Mouse (Mus musculus): ENCODE measurements at regions not wholly inside any gene's neighbourhood (a gene's known extent, or its start where the extent isn't known, plus 50 kb on each side); places are given as distances from the start of the nearest gene placed in this dataset.

DNA sequence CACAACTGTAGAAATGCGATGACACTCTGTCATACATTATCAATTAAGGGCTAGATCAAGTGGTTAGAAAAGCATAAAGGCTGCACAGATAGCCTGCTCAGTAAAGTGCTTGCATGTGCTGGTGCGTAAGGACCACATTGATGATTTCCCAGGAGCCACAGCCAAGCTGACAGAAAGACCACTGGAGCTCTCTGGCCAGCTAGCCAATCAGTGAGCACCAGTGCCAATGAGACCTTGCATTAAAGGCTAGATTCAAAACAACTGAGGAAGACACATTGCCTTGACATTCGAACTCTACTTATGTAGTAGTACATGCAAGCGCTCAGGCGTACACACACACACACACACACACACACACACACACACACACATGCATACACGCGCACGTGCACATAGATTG is 96.1 kb upstream of the App start:
- in situ Hi-C loops (cut with MboI; ENCODE audit: low pct_unique_long_range_greater_than_20kb): no loop called here
- no peak for TF ChIP-seq CTCF (IDR thresholded peaks at IDR 0.05)
- no peak for ATAC-seq
- H3K27me3 ChIP-seq: peaks cover 5% of the 10 kb centered on the region
- POLR2A ChIA-PET: no interaction called here
- DNase-seq (ENCODE audit: low read depth, low spot score): no peak
- CTCF ChIA-PET: no interaction called here

DNA sequence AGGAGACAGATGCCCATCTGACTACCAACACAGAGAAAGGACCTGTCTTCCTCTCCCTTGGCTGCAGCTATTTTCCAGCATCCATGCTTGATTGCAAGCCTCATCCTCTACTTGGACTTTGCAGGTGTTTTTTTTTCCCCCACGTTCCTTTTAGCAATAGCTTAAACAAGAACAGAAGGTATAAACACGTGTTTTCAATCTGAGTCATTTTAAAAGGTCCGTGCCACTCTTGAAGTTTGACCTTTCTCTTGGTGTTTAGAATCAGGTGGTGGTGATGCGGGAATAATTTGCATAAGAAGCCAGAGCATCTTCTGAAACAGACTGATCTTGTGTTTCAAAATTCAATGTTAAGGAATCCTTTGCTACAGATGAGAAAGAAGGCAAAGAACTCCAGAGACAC is 86.3 kb upstream of the App start:
- TF ChIP-seq CTCF (IDR thresholded peaks at IDR 0.05): no peak
- POLR2A ChIA-PET: no interaction called here
- DNase-seq (ENCODE audit: low read depth, low spot score) (no peak), ATAC-seq (no peak)
- no peaks in the 10 kb centered on the region for H3K27me3 ChIP-seq
- CTCF ChIA-PET: no interaction called here
- in situ Hi-C loops (cut with MboI; ENCODE audit: low pct_unique_long_range_greater_than_20kb): no loop called here

DNA sequence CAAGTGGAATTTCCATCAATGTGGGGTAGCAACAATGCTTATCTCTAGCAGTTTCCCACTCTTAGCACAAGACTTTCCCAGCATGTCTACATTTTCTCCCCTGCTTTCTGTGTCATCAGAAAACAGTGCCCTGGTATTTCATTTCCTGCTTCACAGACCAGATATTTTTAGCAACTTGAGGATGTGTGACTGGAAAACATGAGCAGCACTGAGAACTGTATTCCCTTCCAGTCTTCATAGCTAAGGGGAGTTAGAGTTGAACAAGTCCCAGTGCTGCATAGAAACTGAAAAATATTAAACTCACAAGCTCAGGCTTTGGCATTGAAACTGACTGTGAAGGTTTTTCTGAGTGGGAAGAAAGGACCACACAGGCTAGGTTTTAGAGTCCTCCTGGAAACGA is 73.7 kb upstream of the App start:
- CTCF ChIA-PET: interaction anchor here (1.1 kb wide), 1 partner anchor 16 kb away, joined by 3 read pairs; no protein-coding TSS in a partner anchor
- peaks cover 6% of the 10 kb centered on the region for H3K27me3 ChIP-seq
- POLR2A ChIA-PET: no interaction called here
- DNase-seq (ENCODE audit: low read depth, low spot score) (no peak), ATAC-seq (no peak)
- TF ChIP-seq CTCF (IDR thresholded peaks at IDR 0.05): no peak
- in situ Hi-C loops (cut with MboI; ENCODE audit: low pct_unique_long_range_greater_than_20kb): no loop called here

DNA sequence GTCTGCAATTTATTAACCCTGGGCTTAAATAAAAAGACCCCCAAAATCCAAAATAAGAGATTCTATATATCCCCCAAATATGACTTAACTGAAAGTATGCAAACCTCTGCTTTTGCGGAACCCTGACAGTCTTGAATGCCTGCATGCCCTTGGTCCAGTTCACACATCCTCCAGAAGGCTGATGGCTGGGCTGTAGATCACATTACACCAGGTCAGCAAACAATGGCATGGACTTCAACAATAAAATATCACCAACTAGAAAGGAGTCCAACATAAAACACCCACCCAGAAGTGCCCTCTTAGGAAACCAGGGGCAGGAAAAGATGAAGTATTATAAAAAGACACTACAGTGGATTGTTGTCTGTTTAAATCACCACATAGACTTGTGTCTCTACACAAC is 59.5 kb upstream of the App start:
- DNase-seq (ENCODE audit: low read depth, low spot score): no peak
- in situ Hi-C loops (cut with MboI; ENCODE audit: low pct_unique_long_range_greater_than_20kb): no loop called here
- CTCF ChIA-PET: no interaction called here
- ATAC-seq: no peak
- peaks cover 8% of the 10 kb centered on the region for H3K27me3 ChIP-seq
- POLR2A ChIA-PET: no interaction called here
- no peak for TF ChIP-seq CTCF (IDR thresholded peaks at IDR 0.05)

DNA sequence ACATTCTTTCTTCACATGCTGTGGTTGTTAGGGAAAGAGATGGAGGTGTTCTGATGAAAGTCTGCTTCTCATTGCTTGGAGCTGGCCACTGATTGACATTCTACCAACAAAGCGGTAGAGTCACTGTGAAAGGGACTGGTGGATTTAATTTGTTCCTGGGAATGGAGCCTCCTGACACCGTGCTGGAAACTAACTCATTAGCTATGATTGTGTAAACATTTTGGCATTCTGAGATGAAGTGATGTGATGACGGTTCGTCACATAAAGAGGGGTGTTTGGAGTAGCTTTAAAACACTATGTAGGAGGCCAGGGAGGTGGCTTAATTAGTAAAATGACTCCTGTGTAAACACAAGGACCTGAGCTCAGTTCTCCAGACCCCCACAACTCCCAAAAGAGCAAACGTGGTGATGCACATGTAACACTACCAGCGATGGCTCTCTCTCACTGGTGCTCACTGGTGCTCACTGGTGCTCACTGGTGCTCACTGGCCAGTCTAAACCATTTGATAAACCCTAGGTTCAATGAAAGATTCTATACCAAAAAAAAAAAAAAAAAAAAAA is 58.4 kb upstream of the App start:
- in situ Hi-C loops (cut with MboI; ENCODE audit: low pct_unique_long_range_greater_than_20kb): no loop called here
- ChIA-PET POLR2A (no interaction called here), CTCF (interaction anchor here (0.6 kb wide), 1 partner anchor 184 kb away, joined by 3 read pairs; no protein-coding TSS in a partner anchor)
- ATAC-seq (no peak), DNase-seq (ENCODE audit: low read depth, low spot score) (no peak)
- H3K27me3 ChIP-seq: peaks cover 8% of the 10 kb centered on the region
- TF ChIP-seq CTCF (IDR thresholded peaks at IDR 0.05): no peak

DNA sequence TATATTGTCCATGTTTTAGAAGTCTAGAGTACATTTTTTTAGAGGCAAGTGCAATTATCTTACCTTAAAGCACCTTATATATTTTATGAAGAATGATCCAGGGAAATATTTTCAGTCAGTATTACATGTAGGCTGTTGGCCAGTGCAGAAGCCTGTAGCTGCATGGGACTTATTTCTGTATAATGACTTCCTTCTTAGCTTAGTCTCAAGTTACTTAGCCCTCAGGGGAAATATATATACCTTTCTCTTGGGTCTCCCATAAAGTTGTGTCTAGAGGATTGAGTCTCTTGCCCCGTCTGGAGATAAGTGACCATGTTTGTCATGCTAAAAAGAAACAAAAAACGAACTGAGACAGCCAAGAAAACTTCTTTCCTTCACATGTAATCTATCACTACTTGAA is 57.8 kb upstream of the App start:
- ChIA-PET POLR2A (no interaction called here), CTCF (no interaction called here)
- TF ChIP-seq CTCF (IDR thresholded peaks at IDR 0.05): no peak
- in situ Hi-C loops (cut with MboI; ENCODE audit: low pct_unique_long_range_greater_than_20kb): no loop called here
- DNase-seq (ENCODE audit: low read depth, low spot score): no peak
- no peak for ATAC-seq
- peaks cover 8% of the 10 kb centered on the region for H3K27me3 ChIP-seq

DNA sequence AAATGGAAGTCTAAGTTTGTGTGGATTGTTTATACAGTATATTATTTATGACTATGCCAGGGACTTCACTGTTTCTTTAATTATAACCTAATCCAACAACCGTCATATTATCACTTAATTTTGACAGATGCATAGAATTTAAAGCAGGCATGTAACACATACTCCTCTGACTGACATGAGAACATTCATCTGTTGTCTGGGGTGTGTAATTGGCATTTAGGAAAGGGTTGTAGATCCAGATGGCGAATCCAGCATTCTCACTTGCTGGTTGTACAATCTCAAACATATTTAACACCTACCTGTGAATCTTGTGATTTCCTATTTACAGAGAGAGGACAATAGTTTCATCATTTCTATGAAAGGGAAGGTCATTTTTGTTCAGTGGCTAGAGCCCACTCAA is 50.8 kb upstream of the App start:
- in situ Hi-C loops (cut with MboI; ENCODE audit: low pct_unique_long_range_greater_than_20kb): no loop called here
- ChIA-PET CTCF (no interaction called here), POLR2A (no interaction called here)
- DNase-seq (ENCODE audit: low read depth, low spot score) (no peak), ATAC-seq (no peak)
- peaks cover 31% of the 10 kb centered on the region for H3K27me3 ChIP-seq
- no peak for TF ChIP-seq CTCF (IDR thresholded peaks at IDR 0.05)

Measured in Patski (cell line).